Mouse (Mus musculus) large intestine, adult 2 months (tissue): ENCODE data around the gene Sycp2l. TPM values are rescaled to one million over a fixed set of nuclear protein-coding genes. Genes with fewer than 3 reads are reported as not detected.

Experiments
- DNase-seq: peaks from one replicate; pipeline ENCODE4 v3.0.0-alpha.2; 2012; ENCODE audit warnings: low read depth, low spot score
- WGBS: fragments of 180-500 bp; shearing (Covaris S2); methylation state at CpG from one replicate; pipeline ENCODE4 v1.1.7; 2018; 5-methylcytosine and 5-hydroxymethylcytosine counted together
- polyA plus RNA-seq: library from polyadenylated mRNA; depleted of rRNA; stranded (reverse); fragments of >200 nt; gene quantifications from 2 replicates; pipeline ENCODE4 v1.2.3, GENCODE M21; 2012; rRNA removed

Gene Sycp2l
- polyA plus RNA-seq: not detected in 2 replicates

- no peak for DNase-seq
Measured at GRCm38 (mm10) chr13:41113940-41114339, at the start of gene Sycp2l. Gene Sycp2l, plus strand, starts transcription at chr13:41114307.

GRCm38 (mm10) chr13:41067618-41068017, 46.5 kb upstream of the Sycp2l start:
- DNase-seq: no peak
- WGBS: 95% methylated on average over 4 of the region's 4 CpGs

More at GRCm38 (mm10) chr13:41113940-41114339, at the start of gene Sycp2l:
- WGBS: 19% methylated on average over 14 of the region's 14 CpGs

GRCm38 (mm10) chr13:41071617-41072016, 42.5 kb upstream of the Sycp2l start:
- WGBS: 88% methylated on average over 11 of the region's 11 CpGs
- no peak for DNase-seq

GRCm38 (mm10) chr13:41073819-41074218, 40.3 kb upstream of the Sycp2l start:
- no peak for DNase-seq
- 70% methylated on average over 5 of the region's 5 CpGs for WGBS

- 58% methylated on average over 9 of the region's 9 CpGs for WGBS
Measured at GRCm38 (mm10) chr13:41077921-41078320, 36.2 kb upstream of the Sycp2l start.

GRCm38 (mm10) chr13:41078690-41079420, 35.3 kb upstream of the Sycp2l start:
- WGBS: 15% methylated on average over 24 of the region's 24 CpGs

More at GRCm38 (mm10) chr13:41077921-41078320, 36.2 kb upstream of the Sycp2l start:
- DNase-seq: no peak

GRCm38 (mm10) chr13:41079421-41079780, 34.7 kb upstream of the Sycp2l start, which contains the start of gene Mak:
Gene Mak, minus strand, starts transcription at chr13:41079706.
- peak; percentile 56 for DNase-seq
- WGBS: under 1% methylated on average over 40 of the region's 40 CpGs

More at GRCm38 (mm10) chr13:41078690-41079420, 35.3 kb upstream of the Sycp2l start:
- no peak for DNase-seq

GRCm38 (mm10) chr13:41079859-41080258, 34.2 kb upstream of the Sycp2l start:
- no peak for DNase-seq
- 45% methylated on average over 5 of the region's 5 CpGs for WGBS

GRCm38 (mm10) chr13:41080700-41081099, 33.4 kb upstream of the Sycp2l start:
- 90% methylated on average over 6 of the region's 6 CpGs for WGBS
- DNase-seq: no peak

GRCm38 (mm10) chr13:41084521-41084920, 29.6 kb upstream of the Sycp2l start:
- no peak for DNase-seq
- WGBS: 71% methylated on average over 3 of the region's 3 CpGs

GRCm38 (mm10) chr13:41085140-41085539, 29.0 kb upstream of the Sycp2l start:
- WGBS: 14% methylated on average over 2 of the region's 2 CpGs
- DNase-seq: no peak

GRCm38 (mm10) chr13:41088746-41089145, 25.4 kb upstream of the Sycp2l start:
- DNase-seq: no peak

- no peak for DNase-seq
- WGBS: 32% methylated on average over 10 of the region's 10 CpGs
Measured at GRCm38 (mm10) chr13:41091271-41091670, 22.8 kb upstream of the Sycp2l start.

- WGBS: 76% methylated on average over 10 of the region's 10 CpGs
- no peak for DNase-seq
Measured at GRCm38 (mm10) chr13:41094160-41094559, 19.9 kb upstream of the Sycp2l start.

- WGBS: 46% methylated on average over 16 of the region's 16 CpGs
- DNase-seq: no peak
Measured at GRCm38 (mm10) chr13:41097324-41098058, 16.6 kb upstream of the Sycp2l start.

- 80% methylated on average over 15 of the region's 15 CpGs for WGBS
- no peak for DNase-seq
Measured at GRCm38 (mm10) chr13:41098325-41098724, 15.8 kb upstream of the Sycp2l start.

GRCm38 (mm10) chr13:41100031-41100430, 14.1 kb upstream of the Sycp2l start:
- DNase-seq: no peak
- WGBS: 94% methylated on average over 2 of the region's 2 CpGs

- 37% methylated on average over 12 of the region's 12 CpGs for WGBS
- no peak for DNase-seq
Measured at GRCm38 (mm10) chr13:41103841-41104525, 10.1 kb upstream of the Sycp2l start.

- 92% methylated on average over 13 of the region's 13 CpGs for WGBS
Measured at GRCm38 (mm10) chr13:41105541-41105940, 8.6 kb upstream of the Sycp2l start.

GRCm38 (mm10) chr13:41110935-41111334, 3.2 kb upstream of the Sycp2l start, which contains the start of gene Gcm2:
Gene Gcm2, minus strand, starts transcription at chr13:41111035.
- DNase-seq: no peak
- WGBS: 67% methylated on average over 3 of the region's 3 CpGs

More at GRCm38 (mm10) chr13:41105541-41105940, 8.6 kb upstream of the Sycp2l start:
- no peak for DNase-seq
